Mouse (Mus musculus): Measurements from ENCODE around the gene Immp2l.
A peak's percentile ranks its signal among the peaks of the same experiment; 100 is the strongest.

The Immp2l gene

DNA sequence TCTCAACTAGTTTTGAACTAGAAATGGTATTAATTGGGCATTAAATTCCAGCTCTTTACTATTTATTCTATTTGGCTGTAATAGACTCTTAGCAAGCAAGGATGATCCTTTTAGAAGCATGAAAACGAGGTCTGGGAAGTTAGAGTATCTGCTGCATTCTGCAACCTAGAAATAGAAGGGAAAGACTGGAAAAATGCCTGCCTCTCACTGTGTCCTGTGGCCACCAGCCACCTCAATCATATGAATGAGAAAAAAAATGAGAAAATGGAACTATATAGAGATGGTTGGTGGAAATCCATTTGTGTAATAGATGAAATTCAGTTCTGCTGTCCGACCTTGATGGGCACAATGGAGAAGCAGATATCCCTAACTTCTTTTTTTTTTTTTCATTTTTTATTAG is 810.8 kb downstream of the Immp2l start:
- DNase-seq (ENCODE audit: low read depth, low spot score), result no peak

DNA sequence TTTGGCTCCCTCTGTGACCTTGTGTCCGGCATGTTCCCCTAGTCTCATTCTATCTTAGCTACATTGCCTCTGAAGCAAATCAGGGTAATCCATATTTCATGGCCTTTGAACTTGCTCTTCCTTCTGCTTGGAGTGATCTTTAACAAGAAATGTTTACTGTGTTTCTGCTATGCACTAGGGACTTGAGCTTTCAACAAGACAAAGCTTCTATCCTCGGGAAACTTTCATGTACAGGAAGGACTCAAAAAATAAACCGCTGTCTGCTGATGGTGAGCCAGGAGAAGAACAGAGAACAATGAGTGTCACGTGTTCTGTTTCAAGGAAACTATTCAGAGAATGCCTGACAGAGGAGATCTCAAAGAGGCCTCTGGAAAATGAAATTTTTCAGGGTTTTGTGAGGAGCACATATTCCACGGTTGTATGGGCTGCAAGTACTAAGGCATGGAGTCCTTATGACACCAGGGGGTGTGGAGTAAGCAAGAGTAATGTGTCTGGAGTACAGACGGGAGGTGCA is 814.5 kb downstream of the Immp2l start:
- DNase-seq (ENCODE audit: low read depth, low spot score), result peak; percentile 4

DNA sequence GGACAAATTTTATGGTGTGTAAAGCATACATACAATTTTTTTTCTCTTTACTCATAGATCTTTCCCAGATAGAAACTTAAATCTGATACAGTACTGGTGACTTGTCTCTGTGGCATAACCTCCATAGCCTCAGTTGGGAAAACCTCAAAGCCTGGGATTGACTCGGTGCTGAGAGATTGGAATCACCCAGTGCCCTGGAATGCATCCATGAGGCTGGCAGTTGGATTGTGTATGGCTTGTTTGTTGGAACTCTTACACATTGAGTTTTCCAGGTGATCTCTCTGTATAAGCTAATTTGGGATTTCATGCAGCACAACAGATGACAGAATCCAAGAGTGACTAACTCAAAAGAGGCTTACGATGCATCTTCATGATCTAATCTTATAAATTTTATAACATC is 815.4 kb downstream of the Immp2l start:
- no peak for DNase-seq (ENCODE audit: low read depth, low spot score)

DNA sequence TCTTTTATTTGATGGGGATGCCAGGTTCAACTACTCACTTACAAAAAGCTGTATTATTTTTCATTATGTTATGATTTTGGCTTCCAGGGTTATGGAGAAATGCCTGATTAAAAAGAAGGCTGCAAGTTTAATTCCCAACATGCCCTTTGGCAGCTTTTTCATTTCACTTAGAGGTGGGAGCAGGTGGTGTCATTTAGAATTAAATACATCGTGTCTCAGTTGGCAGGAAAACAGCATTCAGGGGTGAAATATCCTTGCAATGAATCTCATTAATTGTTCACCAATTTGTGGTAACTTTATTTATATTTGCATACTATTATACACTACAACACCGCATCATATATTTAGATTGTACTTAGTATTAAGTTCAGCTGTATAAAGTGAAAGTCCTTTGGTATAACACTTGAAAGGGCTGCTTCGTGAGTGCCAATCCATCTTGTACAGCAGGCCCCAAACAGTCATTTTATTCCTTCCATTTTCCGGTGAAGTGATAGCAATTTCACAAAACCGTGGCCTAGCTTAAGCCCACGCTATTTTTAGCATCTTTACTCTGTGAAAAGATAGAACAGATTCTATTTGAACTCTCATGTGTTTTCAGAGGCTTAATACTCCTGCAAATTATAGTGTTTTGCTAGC is 818.9 kb downstream of the Immp2l start:
- no peak for DNase-seq (ENCODE audit: low read depth, low spot score)

DNA sequence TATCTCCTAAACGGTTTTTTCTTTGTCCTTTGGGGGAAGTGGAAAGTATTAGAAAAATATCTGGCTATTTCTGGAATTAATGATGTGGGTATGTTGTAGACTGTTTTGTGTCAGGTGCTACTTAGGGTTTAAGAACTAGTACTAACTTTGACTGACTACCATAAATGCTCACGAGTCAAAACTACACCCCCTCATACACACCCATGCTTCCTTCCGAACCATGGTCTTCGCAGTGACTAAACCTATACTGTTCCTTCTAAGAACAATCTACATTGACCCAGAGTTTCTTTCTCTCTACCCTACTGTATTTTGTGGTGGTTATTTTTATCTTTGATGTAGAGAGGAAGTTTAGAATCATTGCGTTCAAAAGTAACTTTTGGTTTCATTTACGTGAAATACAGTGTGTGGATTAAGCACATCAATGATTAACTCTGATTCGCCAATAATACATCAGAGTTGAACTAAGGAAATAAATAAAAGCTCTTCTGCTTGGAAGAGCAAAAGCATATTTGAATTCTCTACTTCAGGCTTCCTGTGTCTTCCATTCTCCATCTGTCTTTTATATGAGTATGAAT is 828.1 kb downstream of the Immp2l start:
- no peak for DNase-seq (ENCODE audit: low read depth, low spot score)

DNA sequence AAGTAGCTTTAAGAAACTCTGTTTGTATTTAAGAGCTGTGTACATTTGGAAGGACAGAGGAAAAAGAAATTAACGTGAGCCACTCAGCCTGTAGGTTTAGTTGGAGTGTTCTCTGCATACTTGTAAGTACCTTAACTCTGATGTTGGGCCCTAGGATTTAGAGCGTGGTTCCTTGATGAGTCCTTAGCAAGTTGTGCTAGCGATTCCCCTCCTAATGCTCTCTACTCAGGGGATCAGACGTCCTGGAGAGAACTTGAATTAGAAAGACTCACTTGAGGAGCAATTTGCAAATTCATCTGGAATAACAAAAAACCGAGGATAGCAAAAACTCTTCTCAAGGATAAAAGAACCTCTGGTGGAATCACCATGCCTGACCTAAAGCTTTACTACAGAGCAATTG is 835.8 kb downstream of the Immp2l start:
- peak; percentile 75 for DNase-seq (ENCODE audit: low read depth, low spot score)

DNA sequence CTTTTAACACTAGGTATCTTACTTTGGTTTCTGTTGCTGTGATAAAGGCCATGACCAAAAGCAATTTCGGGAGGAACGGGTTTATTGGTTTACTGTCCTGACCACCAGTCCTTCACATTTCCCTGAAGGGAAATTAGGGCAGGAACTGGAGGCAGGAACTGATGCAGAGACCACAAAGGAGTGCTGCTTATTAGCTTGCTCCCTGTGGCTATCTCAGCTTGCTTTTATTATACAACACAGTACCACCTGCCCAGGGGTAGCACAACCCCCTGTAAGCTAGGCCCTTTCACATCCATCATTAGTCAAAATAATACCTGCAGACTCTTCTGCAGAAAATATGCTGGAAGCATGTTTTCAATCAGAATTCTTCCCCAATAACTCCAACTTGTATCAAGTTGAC is 844.4 kb downstream of the Immp2l start:
- peak; percentile 8 for DNase-seq (ENCODE audit: low read depth, low spot score)

DNA sequence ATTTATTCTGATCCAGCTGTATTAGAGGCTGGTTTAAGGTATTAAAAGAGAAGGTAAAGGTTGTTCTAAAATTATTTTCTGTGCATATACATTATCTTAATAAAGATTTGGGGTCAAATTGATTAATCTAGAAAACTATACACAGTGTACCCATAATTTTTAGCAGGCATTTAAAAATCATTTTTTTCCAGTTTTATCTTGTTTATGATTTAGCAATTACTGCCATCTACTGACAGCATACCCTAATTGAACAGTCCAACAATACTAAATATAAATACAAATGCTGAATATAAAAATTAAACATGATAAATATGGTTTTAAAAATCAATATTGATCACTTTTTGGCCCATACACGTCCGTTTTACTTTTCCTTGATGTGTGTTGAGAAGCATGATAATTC is 850.1 kb downstream of the Immp2l start:
- no peak for DNase-seq (ENCODE audit: low read depth, low spot score)

DNA sequence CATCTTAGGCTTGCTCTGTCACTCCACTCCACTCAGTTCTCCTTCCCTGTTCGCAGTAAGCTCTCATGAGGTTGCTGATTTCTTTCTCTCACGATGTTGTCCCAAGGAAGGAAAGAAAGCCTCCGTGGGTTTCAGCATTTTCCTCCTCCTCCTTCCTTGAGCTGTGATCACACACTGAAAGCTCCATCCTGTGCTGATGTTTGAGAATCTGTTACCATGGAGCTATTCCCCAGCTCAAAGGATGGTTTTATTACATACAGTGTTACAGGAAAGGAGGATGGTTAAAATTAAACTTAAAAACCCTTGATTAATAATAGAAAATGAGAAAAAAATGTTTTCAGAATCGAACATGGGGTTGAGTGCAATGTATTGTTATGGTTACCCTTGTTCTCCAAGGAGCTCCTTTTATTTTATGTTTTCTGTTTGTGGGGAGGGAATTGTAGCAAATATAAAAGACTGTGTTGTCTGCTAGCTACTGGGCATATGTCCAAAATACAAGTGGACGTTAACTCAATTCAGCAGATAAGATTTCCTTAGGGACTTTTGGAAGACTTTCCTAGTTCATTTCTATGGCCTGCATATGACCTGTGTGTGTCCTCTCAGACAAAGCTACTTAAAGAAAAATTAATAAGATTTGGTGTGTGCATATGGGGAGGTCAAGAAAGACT is 853.5 kb downstream of the Immp2l start:
- DNase-seq (ENCODE audit: low read depth, low spot score), result no peak

DNA sequence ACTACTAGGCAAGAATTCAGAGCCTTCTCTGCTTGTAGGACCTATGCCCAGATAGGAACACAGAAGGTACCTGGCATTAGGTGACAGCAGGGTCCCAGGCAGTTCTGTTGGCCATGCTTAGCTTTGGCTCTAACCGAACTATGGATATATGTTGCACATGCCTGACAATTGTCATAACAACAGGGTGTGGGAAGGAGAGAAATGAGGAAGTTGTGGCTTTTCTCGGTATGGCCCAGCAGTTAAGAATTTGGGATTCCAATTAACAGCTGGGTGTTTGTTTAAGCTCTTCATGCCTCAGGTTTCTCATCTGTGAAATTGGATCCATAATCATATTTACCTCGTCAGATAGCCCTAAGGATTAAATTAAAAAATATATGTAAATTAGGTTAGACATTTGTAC is 854.6 kb downstream of the Immp2l start:
- DNase-seq (ENCODE audit: low read depth, low spot score), result no peak

DNA sequence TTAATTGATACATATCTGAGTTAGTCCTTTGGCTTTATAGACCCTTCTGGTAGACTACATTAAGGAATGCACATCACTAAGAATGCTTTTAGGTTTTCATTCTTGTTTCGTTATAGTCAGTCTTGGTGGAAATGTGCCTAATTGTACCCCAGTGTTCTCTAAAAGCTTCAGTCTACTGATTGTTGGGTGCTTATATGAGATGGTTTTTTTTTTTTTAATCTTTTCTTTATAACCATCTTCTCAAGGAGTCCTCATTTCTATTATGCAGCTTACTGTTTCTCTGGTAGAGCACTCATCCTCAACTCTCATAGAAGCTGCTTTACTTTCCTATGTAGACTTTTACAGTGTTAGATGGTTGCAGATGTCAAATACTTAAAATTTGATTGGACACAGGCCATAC is 855.1 kb downstream of the Immp2l start:
- DNase-seq (ENCODE audit: low read depth, low spot score), result no peak

DNA sequence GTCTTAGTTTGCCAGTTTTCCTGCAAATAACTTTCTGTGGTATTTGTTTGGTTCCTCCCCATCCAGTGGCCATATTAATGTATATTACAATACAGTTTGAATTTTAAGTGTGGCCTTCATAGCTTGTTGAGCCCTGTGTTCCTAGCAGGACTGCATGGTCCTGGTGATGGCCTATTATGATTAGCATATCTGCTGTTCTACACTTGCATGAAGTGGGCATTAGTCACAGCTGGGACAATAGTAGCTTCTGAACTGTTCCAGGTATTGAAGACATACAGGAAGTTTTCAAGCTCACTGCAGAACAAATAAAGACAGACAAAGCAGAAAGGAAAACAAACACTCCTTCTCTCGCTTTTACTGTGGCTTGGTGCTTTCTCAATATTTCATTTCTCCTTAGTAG is 855.5 kb downstream of the Immp2l start:
- DNase-seq (ENCODE audit: low read depth, low spot score), result no peak

DNA sequence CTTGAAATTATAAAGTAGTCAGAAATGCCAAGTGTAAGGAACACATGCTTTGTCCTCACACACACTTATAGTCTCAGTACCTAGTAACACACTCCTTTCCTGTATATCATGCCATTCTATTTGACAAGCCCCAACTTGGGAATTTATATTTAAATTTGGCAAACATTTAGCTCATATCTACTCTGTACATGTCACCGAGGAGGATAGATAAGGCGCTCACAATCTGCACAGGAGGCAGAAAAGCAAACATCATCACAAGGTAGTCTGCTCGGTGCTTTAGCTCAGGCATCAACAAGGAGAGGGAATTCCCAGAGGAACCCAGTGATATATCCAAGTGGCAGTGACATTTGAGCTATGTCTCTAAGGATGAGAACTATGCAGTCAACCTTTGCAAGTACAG is 856.9 kb downstream of the Immp2l start:
- DNase-seq (ENCODE audit: low read depth, low spot score), result no peak

DNA sequence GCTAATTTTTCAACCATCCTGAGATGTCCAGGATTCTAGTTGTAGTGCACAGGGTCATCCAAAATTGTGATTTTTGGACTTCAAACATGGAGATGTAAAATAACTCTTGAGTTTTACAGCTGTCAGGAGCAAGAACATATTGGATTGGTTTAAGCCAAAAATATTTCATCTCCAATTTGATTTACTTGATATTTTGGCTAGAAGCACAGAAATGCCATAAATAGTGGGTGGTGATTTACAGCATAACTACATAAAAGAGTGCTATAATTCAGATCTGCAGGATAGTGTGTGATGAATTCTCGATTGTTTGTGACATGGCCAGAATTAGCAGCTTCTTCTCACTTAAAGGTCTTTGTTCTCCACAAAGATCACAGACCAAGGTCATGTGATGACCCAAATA is 884.1 kb downstream of the Immp2l start:
- no peak for DNase-seq (ENCODE audit: low read depth, low spot score)

DNA sequence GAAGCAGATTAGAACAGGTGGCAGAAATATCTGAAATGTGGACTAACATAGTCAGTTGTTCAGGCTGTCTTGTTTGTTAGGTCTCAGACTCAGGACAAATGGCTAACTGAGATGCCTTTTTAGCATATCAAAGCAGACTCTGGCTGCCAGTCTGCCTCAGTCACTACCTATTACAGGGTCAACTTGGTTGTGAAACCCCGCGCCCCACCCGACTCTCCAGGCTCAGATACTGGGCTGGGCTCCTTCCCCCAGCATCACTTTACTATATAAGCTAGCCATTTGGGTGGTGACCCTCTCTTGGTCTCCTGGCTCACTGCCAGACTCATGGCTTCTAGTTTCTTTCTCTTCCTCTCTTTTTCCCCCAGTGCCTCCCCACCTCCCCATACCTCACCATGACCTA is 887.7 kb downstream of the Immp2l start:
- peak; percentile 20 for DNase-seq (ENCODE audit: low read depth, low spot score)

DNA sequence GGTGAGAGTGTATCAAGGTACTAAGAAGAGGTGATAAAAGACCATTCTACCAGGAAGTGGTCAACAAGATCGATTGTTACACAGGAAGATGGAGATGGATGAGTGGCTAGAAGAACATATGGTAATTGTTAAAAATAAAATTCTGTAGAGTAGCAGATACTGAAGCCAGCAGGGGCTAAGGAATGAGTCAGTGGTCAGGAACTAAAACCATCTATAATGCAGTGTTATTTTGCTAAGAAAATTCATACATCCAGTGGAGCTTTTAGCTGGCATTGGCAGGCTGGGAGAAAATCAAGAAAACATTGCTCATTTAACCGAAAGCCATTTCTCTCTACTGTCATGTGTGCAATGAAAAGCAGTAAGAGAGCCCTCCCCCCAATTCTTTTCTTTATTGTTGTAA is 913.9 kb downstream of the Immp2l start:
- DNase-seq (ENCODE audit: low read depth, low spot score), result no peak

DNA sequence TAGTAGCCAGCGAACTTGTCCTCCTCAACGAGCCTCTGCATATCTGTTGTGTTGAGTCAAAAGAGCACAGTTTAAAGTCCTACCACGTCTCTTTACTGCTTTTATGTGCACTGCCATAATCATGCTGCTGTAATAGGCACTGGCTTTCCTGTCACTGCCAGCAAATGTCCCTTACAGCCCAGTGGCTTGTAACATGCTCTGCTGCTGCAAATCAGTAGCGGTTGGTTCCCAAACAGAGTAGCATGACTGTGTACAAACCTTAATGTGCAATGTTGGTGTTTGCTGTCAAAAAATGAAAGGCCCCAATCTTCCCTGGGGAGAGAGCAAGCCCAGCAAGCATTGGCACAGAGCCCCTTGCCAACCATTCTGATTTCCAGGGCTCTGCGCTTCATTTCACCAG is 918.0 kb downstream of the Immp2l start:
- DNase-seq (ENCODE audit: low read depth, low spot score), result no peak

DNA sequence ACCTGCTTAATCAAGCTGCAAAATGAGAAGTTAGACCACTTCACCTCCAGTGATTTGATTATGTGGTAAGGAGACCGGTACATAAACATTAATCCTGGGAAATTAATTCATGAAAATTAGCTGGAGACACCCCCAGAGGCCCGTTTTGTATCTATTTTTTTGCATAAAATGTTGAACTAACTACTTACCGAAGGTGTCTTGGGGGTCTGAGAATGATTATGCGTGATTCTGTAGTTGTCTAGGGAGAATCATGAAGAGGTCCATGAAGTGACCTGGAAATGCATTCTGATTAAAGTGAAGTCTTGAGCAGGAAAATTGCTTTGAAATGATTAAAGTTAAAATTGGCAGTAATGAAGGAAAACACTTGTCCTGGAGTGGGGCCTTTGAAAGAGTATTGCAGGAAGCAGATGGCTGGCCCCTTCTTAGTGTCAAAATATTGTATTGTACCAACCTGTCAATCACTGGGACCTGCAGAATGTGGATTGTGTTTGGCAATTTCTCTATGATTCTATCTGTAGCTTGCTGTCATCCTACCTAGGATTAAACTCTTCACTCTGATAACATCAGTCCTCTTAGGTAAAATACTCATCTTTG is 920.3 kb downstream of the Immp2l start:
- DNase-seq (ENCODE audit: low read depth, low spot score), result no peak

DNA sequence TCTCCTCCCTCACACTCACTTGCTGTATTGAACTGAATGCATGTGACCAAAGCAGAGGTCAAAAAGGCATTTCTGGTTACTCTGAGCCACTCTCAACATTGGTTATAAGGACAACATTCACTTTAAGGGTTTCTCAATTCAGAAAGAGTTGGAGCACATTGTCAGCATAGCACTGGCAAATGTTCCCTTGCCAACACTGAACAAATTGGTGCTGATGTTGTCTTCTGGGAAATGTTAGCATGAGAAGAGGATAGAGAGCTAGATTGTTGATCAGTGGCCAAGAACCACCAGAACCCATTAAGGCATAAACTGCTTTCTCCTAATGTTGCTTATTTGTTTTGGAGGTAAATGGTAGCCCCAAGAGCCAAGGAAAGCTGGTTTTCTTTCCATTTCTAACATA is 922.6 kb downstream of the Immp2l start:
- no peak for DNase-seq (ENCODE audit: low read depth, low spot score)

DNA sequence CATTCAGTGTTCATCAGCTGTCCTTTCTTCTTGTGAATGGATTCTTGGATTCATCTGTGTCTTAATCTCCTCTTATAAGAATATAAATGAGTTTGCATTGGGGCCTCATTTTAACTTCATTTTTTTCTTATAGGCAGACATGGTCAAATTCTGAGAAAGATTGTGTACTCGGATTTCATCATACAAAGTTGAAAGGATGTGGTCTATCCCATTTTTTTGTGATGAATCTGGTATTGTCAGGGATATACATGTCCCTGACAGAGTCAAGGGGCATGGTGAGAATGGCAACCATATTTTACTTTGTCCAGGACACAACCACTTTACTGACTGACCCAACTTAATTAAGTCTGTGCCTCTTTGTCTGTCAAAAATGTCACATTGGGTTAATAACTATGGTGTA is 925.5 kb downstream of the Immp2l start:
- DNase-seq (ENCODE audit: low read depth, low spot score), result no peak

DNA sequence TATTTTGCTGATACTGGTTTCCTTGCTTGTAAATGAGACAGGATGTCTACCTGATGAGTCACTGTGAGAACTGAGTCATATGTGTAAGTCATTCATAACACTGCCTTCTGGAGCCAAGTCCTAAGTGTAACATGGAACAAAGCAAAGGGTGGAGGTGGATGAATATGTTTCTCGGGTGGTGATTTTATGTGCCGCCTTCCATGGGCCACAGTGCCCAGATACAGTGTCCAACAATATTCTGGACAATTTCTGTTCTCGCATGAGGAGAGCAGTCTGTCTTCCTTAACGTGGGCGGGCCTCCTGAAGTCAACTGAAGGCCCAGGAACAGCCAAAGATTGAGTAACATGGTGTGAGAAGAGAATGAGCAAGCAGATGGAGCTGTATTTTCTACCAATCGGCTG is 926.0 kb downstream of the Immp2l start:
- no peak for DNase-seq (ENCODE audit: low read depth, low spot score)

DNA sequence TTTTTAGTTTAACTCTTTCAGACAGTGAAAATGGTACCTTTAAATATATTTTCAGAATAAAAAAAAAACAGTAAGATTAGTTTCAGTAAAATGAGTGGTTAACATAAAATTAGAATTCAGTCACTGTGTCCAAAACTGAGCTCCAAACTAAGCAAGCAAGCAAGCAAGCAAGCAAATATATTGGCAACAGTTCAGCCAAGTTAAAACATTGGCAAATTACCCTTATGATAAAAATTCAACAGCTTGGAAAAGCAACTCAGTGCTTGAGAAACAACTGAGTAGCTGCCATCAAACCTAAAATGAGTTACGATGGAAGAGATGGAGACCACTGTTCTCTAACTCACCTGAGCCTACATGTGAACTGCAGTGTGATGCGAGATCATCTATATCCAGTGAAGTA is 926.8 kb downstream of the Immp2l start:
- no peak for DNase-seq (ENCODE audit: low read depth, low spot score)

DNA sequence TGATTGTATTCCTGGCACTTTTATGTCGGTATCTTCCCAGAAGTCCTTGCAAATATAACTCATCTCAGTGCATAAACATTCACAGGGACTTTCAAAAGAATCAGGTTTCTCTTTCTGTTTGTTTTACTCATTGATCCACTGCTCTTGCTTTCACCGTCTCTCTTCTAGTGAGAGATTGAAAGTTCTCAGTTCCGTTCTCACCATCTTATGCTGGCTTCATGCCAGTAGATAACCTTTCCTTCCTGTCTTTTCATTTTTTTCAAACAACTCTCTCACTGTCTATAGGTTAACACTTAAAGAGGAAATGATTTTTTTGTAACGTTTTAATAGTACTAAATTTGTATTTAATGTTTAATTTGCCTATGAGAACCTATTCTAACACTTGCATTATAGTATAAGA is 937.1 kb downstream of the Immp2l start:
- DNase-seq (ENCODE audit: low read depth, low spot score), result no peak
